Mouse (Mus musculus) adrenal gland, adult (tissue): ENCODE results near the gene Spcs2.

ENCODE experiments used
- DNase-seq, 2 experiments: peaks; one replicate each; pipeline ENCODE4 v3.0.0; 2022 to 2023; ENCODE audit warnings: low spot score in 1 of 2; ENCODE audit not compliant: inconsistent age in 2 of 2

The Spcs2 gene

DNA sequence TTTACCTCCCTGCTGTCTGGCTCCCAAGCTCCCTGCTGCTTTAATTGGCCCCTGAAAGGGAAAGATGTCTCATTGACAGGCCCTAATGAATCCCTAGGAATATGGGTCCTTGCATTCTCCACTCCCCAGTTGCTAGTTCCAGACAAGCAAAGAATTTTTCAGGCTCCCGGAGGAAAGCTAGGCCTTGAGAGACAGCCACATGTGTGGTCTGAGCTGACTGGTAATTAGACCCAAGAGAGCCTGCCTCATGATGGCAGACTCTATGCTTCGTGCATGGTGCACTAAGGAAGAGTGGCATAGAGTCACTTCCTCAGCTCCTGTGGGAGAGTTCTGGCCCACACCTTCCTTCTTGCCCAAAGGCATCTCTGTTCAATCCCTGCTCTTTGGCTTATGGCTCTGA lies 75.3 kb downstream of the Spcs2 start:
- DNase-seq = no peak
